Mouse (Mus musculus): ENCODE measurements around the gene Btbd11.

Gene Btbd11

GRCm38 (mm10) chr10:85590043-85590442 lies 203.4 kb downstream of the Btbd11 start:
- no peak for DNase-seq (ENCODE audit: low spot score in 2 of 2)

DNA sequence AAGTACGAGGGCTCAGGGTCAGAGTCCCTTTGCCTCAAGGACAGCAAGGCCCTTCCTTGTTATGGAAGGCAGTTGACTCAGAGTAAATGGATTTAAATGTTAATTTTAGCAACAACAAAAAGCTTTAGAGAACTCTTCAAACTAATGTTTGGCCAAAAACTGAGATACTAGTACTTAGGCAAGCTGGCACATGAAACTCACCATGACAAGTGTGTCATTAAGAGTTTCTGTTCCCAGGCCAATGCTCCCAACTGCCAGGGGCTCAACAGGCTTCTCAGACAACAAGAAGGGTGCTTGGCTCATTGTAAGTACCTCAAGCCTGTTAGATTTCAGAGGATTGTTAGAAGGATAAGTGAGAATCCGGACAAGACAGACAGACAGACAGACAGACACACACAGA lies 204.7 kb downstream of the Btbd11 start:
- no peak for DNase-seq (ENCODE audit: low spot score in 2 of 2)

DNA sequence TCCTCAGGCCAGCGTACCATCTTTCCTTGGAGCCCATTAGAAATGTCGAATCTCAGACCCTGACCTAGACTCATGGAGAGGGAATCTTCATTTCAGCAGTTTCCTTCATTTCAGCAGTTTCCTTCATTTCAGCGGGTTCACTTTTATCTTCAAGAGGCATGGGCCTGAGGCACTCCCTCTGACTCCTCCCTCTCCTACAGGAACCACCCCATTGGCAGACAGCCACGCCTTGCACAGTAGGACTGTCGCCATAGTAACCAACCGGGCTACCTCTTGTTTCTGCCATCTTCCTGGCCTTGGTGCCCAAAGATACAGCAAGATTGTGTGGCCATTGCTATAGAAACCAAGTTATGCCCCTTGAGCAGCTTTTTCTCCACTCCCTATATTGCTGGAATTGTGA lies 205.4 kb downstream of the Btbd11 start:
- no peak for DNase-seq (ENCODE audit: low spot score in 2 of 2)

DNA sequence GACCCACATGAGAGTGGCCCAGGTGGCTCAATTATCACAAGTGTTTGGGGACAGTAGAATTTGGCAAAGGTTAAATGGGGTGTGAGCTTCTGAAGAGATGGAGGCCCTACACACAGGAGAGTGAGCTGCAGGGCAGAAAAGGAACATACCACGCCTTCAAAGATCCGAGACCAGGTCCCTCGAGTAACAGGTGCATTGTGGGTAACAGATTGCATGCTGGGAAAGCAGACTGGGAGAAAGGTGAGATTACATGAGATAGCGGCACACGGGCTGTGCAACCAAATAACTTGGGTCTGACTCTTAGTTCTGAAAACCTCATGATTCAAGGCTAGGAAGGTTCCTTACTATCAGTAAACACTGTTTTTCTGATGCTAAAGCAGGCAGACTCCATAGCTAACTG lies 209.7 kb downstream of the Btbd11 start:
- DNase-seq (ENCODE audit: low spot score in 2 of 2), result no peak

GRCm38 (mm10) chr10:85598093-85598599 lies 211.5 kb downstream of the Btbd11 start:
- DNase-seq (ENCODE audit: low spot score in 2 of 2), result peak in 1 of 2 experiments; percentile 16

- no peak for DNase-seq (ENCODE audit: low spot score in 2 of 2)
These were observed 212.3 kb downstream of the Btbd11 start for GRCm38 (mm10) chr10:85598603-85599542.

DNA sequence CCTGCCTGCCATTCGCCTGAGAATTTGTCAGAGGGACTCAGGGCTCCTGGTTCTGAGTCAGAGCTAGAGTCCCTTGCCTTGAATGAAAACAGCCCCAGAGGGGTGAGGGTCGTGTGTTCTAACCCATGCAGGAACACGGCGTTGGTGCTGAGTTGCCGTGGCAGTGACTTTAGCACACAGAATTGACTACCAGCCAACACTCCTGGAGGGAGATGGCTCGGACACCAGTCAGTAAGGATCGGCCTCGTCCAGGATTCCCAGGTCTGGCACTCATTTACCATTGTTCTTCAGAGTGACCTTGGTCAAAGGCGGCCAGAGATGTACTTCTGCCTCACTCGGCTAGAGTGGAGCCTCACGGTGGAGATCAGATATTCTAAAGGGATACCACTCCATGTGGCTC lies 215.9 kb downstream of the Btbd11 start:
- no peak for DNase-seq (ENCODE audit: low spot score in 2 of 2)

GRCm38 (mm10) chr10:85604556-85604955 lies 217.9 kb downstream of the Btbd11 start:
- no peak for DNase-seq (ENCODE audit: low spot score in 2 of 2)

GRCm38 (mm10) chr10:85608550-85609278 lies 222.1 kb downstream of the Btbd11 start:
- peak; percentile 46 to 51 for DNase-seq (ENCODE audit: low spot score in 2 of 2)

GRCm38 (mm10) chr10:85617080-85617479 lies 230.5 kb downstream of the Btbd11 start:
- no peak for DNase-seq (ENCODE audit: low spot score in 2 of 2)

GRCm38 (mm10) chr10:85617501-85618417 lies 231.1 kb downstream of the Btbd11 start:
- no peak for DNase-seq (ENCODE audit: low spot score in 2 of 2)

GRCm38 (mm10) chr10:85621067-85621466 lies 234.5 kb downstream of the Btbd11 start:
- DNase-seq (ENCODE audit: low spot score in 2 of 2), result no peak

DNA sequence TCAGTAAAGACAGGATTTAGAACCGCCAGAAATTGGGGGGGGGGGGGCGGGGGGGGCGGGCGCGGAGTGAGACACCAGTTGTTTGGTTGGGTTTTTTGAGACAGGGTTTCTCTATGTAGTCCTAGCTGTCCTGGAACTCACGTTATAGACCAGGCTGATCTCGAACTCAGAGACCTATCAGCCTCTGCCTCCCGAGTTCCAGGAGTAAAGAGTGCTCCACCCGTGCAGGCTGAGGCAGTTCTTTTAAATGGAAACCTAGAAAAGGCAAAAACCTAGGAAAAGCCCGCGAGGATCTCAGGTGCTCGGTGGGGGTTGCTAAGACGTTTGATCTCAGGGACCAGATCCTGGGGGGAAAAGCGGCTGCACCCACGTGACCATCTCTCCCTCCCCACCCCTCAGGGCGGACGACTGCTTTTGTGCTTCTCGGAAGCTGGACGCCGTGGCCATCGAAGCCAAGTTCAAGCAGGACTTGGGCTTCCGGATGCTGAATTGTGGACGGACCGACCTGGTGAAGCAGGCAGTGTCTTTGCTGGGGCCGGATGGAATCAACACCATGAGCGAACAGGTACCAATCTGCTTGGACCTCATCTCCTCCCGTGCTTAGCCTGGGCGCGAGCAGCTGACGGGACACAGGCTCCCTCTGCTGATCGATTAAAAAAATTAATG lies 238.0 kb downstream of the Btbd11 start:
- peak; percentile 30 to 39 for DNase-seq (ENCODE audit: low spot score in 2 of 2)

DNA sequence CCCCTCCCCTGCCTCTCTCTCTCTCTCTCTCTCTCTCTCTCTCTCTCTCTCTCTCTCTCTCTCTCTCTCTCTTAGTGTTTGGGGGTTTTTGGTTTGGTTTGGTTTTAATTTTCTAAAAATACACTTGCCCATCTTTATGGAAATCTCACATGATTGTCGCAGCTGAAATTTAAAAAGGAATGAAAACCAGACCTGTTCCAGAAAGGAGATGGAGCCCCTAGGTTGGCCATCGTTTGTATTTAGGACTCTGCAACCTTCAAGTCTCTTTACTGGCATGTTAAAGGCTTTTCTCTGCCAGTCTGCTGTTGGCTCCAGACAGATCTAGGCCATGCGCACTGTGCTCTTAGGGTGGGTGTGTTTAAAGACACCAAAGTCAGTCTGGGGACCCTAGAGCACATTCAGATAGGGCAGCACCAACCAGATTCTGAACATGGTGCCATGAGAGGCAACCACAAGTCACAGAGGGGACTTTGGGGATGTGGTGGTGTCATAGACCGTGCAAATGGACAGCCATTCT lies 238.6 kb downstream of the Btbd11 start:
- no peak for DNase-seq (ENCODE audit: low spot score in 2 of 2)

DNA sequence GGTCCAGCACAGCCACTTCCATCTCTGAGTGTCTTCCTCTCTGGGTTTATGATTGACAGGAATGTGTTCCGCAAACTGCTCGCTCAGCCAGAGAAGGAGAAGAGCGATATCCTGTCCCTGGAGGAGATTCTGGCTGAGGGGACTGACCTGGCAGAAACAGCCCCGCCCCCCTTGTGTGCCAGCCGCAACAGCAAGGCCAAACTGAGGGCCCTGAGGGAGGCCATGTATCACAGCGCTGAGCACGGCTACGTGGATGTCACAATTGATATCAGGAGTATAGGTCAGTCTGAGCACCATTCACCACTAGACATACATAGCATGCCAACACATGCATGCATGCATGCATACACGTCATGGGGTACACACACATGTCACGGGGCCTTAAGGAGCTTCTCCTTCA lies 245.4 kb downstream of the Btbd11 start:
- DNase-seq (ENCODE audit: low spot score in 2 of 2), result no peak

- DNase-seq (ENCODE audit: low spot score in 2 of 2), result no peak
These were observed 247.0 kb downstream of the Btbd11 start for GRCm38 (mm10) chr10:85633577-85633976.

DNA sequence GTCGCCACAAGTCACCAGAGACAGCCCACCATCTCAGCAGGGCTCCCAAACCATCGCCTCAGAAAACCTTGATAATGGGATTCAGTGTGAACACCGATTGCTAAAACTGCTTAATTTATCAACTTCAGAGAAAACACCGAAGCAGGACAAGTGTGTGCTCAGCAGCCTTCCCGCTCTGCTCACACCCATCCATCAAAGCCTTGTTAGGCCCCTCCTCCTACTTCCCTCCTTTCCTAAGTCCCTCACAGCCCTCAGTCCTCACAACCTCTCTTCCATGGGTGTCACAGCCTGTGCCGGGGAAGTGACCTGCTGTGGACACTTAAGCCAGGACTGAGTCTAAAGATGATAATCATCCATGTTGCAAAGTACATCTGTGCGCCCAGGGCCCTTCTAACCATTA lies 251.0 kb downstream of the Btbd11 start:
- no peak for DNase-seq (ENCODE audit: low spot score in 2 of 2)

GRCm38 (mm10) chr10:85638141-85638540 lies 251.5 kb downstream of the Btbd11 start:
- DNase-seq (ENCODE audit: low spot score in 2 of 2), result no peak

GRCm38 (mm10) chr10:85639581-85639980 lies 253.0 kb downstream of the Btbd11 start:
- DNase-seq (ENCODE audit: low spot score in 2 of 2), result no peak

DNA sequence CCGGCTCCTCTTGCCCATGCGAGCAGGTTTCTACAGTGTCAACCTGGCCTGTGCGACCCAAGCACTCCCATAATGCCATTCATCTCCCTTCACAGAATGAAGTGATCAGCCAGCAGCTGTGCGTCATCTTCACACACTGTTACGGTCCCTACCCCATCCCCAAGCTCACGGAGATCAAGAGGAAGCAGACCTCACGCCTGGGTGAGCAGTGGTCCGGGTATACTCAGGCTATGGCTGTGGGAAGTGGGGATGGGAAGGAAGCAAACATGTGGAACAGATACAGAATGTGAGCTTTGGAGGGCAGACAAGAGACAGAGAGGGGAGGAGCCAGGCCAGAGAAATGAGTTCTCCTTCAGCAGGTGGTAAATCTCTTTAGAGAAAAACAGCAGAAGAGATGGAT lies 253.8 kb downstream of the Btbd11 start:
- DNase-seq (ENCODE audit: low spot score in 2 of 2), result no peak

DNA sequence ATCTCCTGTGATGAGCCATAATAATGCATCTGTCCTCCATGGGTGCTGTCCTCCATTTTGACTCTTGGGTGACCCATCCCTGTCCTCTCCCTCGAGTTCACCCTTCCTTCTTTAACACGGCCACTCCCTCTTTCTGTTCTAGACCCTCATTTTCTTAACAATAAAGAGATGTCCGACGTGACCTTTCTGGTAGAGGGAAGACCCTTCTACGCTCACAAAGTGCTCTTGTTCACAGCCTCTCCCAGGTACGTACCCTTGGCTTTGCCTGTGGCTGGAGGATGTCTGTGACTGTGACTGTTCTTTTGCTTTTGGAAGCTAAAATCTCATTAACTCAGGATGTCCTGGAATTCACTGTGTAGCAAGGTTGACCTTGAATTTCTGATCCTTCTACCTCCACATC lies 258.7 kb downstream of the Btbd11 start:
- no peak for DNase-seq (ENCODE audit: low spot score in 2 of 2)

Data from frontal cortex, postnatal 25 days (tissue).